12 mouse cellular contexts compared by ENCODE assay signal in the genomic region with DNA sequence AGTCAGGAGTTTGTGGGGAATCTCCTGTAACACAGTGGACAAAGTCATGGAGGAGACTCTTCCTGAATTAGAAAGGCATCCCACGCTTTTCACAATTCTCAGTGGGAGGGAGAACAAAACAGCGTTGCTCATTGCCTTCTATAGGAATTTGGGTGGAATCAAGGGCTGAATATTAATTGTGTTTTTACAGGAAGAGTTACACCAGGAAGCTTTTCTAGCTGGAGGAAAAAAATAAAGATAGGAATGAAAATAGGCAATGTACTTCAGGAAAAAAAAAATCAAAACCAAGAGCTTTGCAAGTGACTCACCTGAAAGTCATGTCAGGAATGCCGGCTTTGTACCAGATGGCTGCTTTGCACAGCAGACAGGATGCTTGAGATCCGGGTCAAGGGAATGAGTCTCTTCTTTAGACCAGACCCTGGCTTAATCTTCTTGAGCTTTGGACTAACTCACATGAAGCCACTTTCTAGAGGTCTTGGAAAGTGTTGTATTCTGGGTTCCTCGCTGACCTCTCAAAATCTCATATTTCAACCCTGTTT.
DNase-seq lines count a peak whose midpoint lies in the region; ATAC-seq lines count a peak whose summit lies in the region.
"Had no signal": no experiment of that assay in that cellular context is flagged by ENCODE, and none has a peak within 500 bp of the region (broad histone marks: within the 10 kb centered on the region; RNA-seq: fewer than 3 reads in every experiment).

No protein-coding gene starts in this region.

- H3K4me1 ChIP-seq in forebrain, embryonic 14.5 days (ENCODE audit: control insufficient read depth, insufficient read depth, low read length), result no peaks in the 10 kb centered on the region
- H3K4me1 ChIP-seq: neural tube, embryonic 15.5 days had no signal

- no peaks in the 10 kb centered on the region for H3K36me3 ChIP-seq in forebrain, embryonic 14.5 days (ENCODE audit: control insufficient read depth, insufficient read depth, low read length)
- H3K36me3 ChIP-seq: neural tube, embryonic 15.5 days had no signal

- no peak overlapping the region for H3K4me2 ChIP-seq in forebrain, embryonic 14.5 days (ENCODE audit: low read length)
- H3K4me2 ChIP-seq: neural tube, embryonic 15.5 days had no signal

- no peak for ATAC-seq in forebrain, embryonic 14.5 days
- no peak for ATAC-seq in granulocyte monocyte progenitor cell, adult 5-6 weeks (replicated peaks; ENCODE audit: poor library complexity, severe bottlenecking)
- ATAC-seq: forebrain, postnatal 0 days had no signal

- no peak overlapping the region for H3K4me3 ChIP-seq in forebrain, embryonic 14.5 days (ENCODE audit: low read depth, low read length)
- H3K4me3 ChIP-seq: neural tube, embryonic 15.5 days had no signal

- H3K27me3 ChIP-seq in forebrain, embryonic 14.5 days (replicated peaks; ENCODE audit: control insufficient read depth, insufficient read depth, low read length), result no peaks in the 10 kb centered on the region
- H3K27me3 ChIP-seq: neural tube, embryonic 15.5 days had no signal

- no peak overlapping the region for H3K9ac ChIP-seq in forebrain, embryonic 14.5 days (ENCODE audit: low read length)
- H3K9ac ChIP-seq: forebrain, postnatal 0 days; neural tube, embryonic 15.5 days had no signal

- no peak overlapping the region for H3K27ac ChIP-seq in forebrain, embryonic 14.5 days (ENCODE audit: low read depth, low read length)
- H3K27ac ChIP-seq: macrophage; neural tube, embryonic 15.5 days had no signal

- no peaks in the 10 kb centered on the region for H3K9me3 ChIP-seq in forebrain, embryonic 14.5 days (replicated peaks; ENCODE audit: control insufficient read depth, low read length)
- H3K9me3 ChIP-seq: neural tube, embryonic 15.5 days had no signal

- WGBS in forebrain, embryonic 14.5 days, result 78% methylated on average over 5 of the region's 5 CpGs

- DNase-seq in adrenal gland, adult (ENCODE audit: inconsistent age in 2 of 2, low spot score in 1 of 2), result peak; percentile 23 to 71
- no peak for DNase-seq in adrenal gland, postnatal 4 days (ENCODE audit: low spot score in 2 of 2)
- DNase-seq in urinary bladder, postnatal 14 days (ENCODE audit: low spot score), result peak; percentile 48
- no peak for DNase-seq in urinary bladder, adult 18-20 months (ENCODE audit: low spot score in 2 of 2)
- DNase-seq in heart, postnatal 4 days, result peak; percentile 42
- DNase-seq in yolk sac, embryonic 10.5 days (ENCODE audit: low spot score), result peak; percentile 21
- DNase-seq in forebrain, embryonic 14.5 days (ENCODE audit: low spot score), result no peak
- DNase-seq: cerebellum, adult 9-11 months; forebrain, postnatal 0 days had no signal

Comparison
In these comparisons a context has a peak if more than half of its experiments do, and no peak if none do; other contexts are left out.
1. DNase-seq: peak in adrenal gland, adult (2 of 2), urinary bladder, postnatal 14 days (single experiment), heart, postnatal 4 days (single experiment) and yolk sac, embryonic 10.5 days (single experiment); none in adrenal gland, postnatal 4 days (0 of 2), urinary bladder, adult 18-20 months (0 of 2) and forebrain, embryonic 14.5 days (single experiment).